Mouse (Mus musculus) granulocyte monocyte progenitor cell, adult 5-6 weeks (primary cell): ENCODE measurements around the gene Six3. TPM values are rescaled to one million over a fixed set of nuclear protein-coding genes. Genes with fewer than 3 reads are reported as not detected.

Source experiments
- ATAC-seq: replicated peaks from 2 replicates; pipeline ENCODE4 v1.8.0; 2016; ENCODE audit warnings: mild to moderate bottlenecking, moderate TSS enrichment, inconsistent platforms; ENCODE audit not compliant: poor library complexity, severe bottlenecking
- total RNA-seq, 2 experiments: library from RNA; stranded (forward) in 1 of 2; stranded (reverse) in 1 of 2; fragments of 200-712, 200-1000 nt in 1 of 2; fragments of >200 nt in 1 of 2; fragmentation: Nextera tagmentation in 1 of 2; gene quantifications; 2 replicates each; pipeline ENCODE4 v1.2.3; 2014 to 2017

Six3 gene
- total RNA-seq (2014; fragmentation: Nextera tagmentation) (not detected in 2 replicates), total RNA-seq (2017) (not detected in 2 replicates)

DNA sequence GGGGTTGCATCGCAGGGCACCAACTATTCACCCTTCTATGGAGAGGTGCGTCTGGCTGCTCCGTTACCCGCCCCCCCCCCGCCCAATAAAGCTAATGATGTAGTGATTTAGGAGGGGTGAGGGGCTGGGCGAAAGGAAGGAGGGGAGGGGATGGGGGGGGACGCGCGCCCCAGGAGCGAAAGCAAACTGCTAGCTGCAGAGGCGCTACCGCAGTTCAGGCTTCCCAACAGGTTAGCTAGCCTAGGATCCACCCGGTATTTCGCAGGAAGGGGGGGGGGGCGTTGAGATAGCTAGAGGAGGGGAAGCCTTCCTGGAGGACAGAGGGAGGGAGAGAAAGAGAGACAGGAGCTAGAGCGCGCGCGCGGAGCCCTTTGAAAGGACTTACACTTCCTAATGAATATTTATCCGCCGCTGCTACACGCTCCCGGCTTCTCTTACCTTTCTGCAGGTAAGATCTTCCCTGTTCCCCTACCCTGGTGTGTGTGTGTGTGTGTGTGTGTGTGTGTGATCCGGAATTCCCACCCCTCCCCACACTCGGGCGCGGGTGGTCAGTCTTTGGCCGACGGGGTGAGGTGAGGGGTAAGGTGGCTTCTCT is at the start of gene Six3:
Gene Six3 (plus strand): TSS at position 343 of the 595 bp plus-strand sequence.
- ATAC-seq = no peak

DNA sequence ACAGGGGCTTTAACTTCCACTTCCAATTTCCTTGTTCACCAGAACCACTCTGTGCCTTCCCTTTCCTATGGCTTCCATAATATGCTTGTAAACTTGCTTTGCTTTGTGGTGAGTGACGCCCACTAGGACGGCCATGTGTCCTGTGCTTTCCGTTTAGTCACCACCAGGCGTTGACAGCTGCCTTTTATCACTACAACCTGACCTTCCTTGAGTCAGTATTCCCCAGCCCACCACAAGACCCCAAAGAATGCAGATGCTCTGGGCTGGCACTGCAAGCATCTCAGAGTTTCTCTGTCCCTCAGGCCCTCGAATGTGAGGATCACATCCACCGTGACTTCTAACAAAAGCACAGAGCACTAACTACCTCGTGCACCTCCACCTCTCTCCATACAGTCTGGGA is 49.3 kb upstream of the Six3 start:
- ATAC-seq = no peak

DNA sequence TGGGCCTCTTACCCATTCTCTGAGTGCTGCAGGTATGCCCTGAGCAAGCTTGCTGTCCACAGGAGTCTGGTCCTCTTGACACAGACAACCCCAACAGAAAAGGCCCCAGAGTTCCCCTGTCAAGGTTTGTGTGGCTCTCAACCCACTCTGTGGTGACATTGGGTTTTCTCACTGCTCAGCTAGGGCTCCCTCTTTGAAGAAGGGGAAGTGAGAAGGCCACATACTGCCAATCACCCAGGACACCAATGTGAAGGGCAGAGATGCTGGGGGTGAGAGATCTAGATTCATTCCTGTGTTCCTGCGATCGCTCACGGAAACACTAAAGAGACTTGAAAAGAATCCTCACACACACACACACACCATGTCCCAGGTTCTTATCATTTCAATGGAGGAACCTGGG is 39.4 kb upstream of the Six3 start:
- ATAC-seq = peak; percentile 44; the same call in 1 of the 2 replicates

DNA sequence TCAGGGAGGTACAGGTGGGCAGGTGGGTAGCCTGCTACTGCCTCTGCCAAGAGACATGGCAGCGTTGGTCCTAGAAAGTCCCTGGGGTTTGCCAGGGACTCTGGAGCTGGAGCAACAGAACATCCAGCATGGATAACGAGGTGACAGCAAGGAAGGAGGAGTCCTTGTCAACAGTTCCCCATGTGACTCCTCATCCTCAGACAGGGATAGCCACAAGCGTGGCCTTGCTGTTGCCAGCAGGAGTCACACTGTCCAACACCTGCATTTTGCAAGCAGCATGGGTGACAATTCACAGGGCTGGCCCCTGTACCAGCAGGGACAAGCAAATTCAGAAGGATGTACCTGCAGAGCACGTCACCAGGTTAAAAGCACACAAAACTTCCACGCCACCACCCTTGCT is 35.1 kb upstream of the Six3 start:
- no peak for ATAC-seq

DNA sequence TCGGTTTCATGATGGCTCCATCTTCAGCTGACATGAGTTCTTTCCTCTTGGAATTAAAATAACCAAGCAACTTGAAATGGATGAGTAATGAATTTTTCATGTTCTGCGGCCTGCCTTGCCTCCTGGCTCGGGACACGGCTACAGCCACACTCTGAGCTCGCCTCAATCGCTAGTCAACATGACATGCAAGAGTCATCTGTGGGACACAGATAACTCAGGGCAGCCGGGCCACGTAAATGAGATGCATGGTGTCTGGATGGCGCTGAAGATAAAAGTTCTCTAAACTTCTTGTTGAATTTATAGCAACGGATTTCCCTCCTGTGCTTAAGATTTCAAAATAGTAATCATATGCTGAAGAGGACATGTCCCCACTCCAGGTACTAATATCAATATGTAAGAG is 34.1 kb upstream of the Six3 start:
- no peak for ATAC-seq

DNA sequence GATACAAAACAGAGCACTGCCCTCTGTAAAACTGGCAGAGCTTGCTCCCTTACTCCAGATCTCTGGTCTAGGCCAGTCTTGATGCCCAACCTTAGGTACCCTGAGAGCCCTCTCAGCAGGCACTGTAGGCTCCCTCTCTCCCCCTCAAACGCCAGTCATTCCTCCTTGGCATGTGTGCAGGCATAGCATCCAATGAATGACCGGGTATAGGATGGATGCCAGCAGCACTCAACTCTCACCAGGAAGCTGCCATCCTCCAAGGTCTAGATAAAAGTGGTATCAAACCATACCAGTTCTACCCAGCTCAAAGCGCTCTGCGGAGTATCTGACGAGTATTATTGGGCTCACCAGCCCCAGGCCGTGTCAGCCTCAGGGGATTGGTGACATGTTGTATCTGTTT is 33.2 kb upstream of the Six3 start:
- no peak for ATAC-seq

DNA sequence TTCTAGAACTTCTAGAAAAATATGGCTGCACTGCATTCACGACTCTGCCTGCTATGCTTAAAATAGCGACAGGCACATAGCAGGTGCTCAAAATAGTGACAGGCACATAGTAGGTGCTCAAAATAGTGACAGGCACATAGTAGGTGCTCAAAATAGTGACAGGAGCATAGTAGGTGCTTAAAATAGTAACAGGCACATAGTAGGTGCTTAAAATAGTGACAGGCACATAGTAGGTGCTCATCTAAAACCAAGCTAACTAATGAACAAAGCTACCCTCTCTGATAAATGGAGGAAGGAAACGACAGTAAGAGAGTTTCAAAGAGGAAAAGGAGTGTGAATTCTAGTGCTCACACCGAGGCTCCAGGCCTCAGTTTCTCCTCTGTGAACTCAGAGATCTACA is 29.2 kb upstream of the Six3 start:
- ATAC-seq = no peak

DNA sequence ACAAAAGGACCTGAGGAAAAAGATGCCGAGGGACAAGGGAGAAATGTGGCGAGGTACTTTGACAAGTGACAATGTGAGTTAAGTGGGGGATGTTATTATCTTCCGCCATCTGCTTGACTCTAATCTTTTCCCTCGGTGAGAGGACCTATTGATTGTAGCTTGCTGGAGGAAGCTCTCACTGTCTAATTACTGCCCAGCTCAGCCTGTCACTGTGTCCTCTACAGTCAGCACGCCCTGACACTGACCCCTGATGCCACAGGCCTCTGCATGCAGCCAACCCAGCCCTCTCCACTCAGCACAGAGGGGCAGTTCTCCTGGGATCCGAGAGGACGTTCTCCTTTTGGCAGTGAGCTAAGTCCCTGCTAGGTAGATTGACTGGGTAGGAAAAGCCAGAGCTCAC is 28.8 kb upstream of the Six3 start:
- ATAC-seq = no peak

DNA sequence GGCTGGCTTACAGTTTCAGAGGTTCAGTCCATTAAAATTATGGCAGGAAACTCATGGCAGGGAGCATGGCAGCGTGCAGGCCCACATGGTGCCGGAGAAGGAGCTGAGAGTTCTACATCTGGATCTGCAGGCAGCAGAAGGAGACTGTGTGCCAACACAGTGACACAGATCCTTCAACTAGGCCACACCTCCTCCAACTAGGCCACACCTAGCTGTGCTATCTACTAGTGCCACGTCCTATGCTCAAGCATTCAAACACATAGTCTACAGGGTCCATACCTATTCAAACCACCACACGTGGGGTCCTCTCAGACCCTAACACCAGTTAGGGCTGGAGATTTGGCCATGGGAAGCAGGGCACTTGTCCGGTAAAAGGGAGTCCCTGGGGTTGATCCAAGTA is 27.6 kb upstream of the Six3 start:
- ATAC-seq = no peak

DNA sequence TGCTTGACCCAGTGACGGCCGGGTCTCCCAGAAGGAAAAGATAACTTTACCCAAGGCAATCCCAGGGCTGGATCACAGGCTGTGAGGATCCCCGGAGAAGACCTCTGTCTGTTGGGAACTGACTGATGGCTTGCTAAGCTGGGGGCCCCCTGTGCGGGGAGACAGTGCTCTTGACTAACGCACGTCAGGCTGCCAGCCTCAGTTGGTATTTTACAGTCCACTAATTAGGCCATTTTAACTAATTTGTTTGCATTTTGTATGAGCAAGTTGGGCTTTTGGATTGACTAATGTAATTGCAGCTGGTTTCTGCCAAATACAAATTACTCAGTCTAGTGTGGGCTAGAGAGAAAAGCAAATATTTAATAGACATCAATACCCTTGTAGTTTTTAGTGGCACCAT is 21.4 kb upstream of the Six3 start:
- ATAC-seq = no peak

DNA sequence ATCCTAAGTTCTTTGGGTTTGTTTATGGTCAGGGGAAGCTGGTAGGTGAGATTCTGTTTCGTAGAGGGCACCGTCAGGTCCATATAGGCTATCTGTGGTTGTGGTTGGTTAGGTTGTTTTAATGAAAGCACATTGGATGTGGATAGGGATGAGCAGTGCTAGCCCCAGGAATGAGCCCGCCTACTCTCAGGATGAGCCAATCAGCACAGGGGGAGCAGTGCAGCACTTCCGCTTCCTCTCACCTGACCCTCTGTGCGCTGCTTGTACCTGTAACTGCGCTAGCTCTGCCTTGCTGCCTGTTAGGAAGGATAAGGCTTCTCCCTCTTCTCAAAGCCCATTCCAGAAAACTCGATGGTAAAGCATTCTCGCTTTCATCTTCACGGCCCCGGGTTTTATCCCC is 17.6 kb upstream of the Six3 start:
- ATAC-seq = no peak

DNA sequence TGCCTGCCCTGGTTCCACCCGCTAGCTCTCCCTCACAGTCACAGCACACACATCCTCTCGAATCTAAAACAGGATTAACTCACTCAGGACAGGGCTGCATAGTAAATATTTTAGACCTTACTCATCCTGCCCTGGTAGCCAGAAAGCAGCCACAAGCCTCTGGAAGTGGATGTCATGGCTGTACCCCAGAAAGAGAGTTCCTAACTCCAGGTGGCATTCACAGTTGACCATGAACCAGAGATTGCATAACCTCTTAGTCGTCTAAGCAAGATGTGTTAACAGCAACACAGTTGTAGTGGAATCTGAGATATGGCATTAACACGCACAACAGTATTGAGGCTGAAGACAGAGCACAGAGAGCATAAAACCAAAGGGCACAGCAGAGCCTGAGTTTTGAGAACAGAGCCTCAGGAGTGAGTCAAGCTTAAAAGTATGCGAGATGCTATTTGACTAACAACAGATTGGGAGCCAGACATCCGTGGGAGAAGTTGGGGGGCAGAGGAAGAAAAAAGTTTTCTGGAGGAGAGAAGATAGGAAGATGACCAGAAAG is 17.0 kb upstream of the Six3 start:
- ATAC-seq = no peak

DNA sequence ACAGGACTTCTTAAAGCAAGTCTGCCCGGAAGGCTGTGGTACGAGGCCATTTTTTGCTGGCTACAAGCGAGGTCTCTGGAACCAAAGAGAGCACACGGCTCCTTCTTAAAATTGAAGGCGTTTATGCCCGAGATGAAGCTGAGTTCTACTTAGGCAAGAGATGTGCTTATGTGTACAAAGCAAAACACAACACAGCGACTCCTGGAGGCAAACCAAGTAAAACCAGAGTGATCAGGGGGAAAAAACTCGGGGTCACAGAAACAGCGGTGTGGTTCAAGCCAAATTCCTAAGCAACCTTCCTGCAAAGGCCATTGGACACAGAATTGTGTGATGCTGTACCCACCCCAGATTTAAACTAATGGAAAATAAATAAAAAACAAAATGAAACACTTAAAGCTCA is 13.9 kb upstream of the Six3 start:
- ATAC-seq = no peak

DNA sequence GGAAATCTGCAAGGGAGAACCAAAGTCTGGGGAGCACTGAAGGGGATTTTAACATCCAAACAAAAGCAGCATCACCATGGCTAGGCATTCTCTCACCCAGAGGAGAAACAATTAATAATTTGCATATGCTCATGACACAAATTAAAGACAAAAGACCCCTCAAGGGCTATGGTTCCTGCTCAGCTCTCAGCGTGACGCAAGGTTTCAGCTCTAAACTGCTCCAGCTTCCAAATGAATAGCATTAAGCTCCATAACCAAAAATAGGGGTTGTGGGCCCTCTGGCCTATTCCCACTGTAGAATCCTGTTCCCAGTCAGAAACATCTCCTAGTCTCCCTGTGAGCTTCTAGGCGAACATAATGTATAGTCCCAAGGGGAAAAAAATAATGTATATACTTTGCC is 6.9 kb upstream of the Six3 start:
- no peak for ATAC-seq

DNA sequence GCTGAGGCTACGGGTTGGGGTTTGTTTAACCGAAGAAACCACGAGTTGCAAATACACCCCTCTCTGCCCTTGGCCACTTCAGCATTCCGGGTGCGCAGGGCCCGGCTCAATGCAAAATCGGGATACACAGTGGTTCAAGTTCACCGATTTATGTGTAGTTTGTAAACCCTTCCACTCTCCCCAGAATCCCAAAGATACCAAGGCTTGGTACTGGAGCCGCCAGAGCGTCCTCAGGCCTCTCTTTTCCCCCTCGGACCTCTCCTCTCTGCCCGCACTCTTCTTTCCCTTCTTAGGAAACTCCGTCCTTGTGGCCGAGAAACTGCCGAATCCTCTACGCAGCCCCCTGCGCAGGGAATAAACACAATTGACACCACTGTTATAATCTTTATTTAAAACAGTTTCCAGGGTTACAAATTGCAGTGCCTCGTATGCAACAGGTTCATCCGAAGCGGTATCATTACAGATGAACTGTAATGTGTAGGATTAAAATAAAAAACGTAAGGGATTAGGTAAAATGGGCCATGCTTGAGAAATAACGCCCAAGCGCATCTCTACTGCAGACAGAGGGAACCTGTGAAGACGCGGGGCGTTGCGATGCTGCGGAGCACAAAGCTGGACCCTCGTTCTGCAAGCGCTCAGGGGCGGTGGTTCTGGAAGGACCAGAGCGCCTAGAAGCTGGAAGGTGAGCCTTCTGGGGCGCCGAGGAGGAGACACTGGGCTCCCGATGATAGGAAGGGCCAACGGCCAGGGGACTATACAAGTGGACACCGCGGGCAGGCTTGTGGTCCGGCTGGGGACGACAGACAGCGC is 5.6 kb upstream of the Six3 start:
- ATAC-seq = no peak

DNA sequence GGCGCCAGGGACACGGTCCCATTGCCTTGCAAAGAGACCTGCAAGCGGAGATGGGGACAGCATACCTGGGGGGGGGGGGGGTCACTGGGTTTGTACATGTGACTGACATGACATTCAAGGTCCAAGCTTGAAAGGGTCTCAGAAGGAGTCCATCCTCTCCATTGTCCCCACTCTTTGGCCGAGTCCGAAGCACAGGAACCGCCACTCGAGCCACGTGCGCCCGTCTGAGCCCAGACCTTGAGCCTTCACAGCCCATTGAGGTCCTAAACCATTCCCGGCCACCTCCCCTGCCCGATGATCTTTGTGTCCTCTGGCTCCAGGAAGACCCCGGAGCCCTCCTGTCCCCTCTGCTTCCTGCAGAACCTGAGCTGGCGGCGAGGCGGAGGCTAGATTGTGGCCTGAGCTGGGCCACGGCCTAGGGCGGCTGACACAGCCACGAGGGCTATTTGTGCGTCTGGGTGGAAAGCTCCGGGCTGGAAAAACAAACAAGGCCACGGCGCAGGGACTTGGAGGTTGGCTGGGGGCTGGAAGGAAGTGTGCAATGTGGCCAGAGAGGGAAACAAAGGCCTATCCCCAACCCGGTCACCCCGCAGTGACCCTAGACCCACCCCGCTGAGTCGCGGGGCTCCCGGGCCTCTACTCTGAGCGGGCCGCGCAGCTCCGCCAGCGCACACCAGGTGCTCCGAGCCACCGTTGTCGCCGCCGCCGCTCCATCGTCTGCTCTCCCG is 4.9 kb upstream of the Six3 start:
- ATAC-seq = no peak

DNA sequence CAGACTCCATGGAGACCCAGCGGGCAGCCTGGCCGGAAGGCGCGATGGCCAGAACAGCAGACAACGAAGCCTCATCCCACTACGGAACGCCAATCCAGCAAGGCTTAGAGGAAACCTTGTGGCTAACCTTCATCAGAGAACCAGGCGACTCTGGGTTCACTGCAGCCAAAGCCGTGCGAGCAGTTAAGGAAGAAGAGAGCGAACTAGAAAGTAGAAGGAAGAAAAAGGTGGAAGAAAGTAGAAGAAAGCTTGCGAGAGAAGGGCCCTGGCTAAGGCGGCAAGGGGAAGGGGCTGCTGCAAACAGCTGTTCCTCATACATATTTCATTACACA is 4.3 kb upstream of the Six3 start:
- no peak for ATAC-seq

DNA sequence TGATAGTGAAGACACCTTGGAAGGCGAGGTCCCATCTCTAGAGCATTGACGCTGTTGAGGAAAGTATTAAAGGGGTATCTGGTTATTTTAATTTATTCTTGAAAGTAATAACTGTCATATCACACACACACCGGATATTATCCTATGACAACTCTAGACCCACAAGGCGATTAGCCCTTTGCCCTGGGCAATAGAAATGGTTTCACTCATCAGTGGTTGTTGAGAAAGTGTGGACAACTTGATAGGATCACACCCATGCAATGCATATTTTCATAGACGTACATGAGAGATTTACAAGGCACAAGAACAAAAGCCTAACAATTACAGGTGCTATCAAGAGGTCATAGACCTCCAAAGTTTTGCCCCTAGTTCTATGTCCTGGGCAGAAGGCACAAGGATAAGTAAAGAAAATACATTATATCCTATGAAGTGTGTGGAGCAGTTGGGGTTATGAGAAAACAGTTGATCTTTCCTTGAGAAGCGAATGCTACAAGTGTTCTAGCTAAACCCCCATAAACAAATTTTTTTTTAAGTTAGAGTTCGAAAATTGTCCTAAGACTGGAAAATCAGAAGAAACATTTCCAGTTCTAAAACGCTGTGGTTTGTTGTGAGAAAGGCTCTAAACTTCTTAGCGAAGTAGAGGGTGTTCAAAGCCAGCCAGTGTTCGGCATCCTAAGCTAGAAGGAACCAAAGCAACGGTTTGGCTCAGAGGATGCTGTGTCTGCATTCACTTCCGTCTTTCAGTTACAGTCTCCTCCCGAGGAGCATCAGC is 3.6 kb upstream of the Six3 start:
- ATAC-seq = no peak; the same call in 1 of the 2 replicates

DNA sequence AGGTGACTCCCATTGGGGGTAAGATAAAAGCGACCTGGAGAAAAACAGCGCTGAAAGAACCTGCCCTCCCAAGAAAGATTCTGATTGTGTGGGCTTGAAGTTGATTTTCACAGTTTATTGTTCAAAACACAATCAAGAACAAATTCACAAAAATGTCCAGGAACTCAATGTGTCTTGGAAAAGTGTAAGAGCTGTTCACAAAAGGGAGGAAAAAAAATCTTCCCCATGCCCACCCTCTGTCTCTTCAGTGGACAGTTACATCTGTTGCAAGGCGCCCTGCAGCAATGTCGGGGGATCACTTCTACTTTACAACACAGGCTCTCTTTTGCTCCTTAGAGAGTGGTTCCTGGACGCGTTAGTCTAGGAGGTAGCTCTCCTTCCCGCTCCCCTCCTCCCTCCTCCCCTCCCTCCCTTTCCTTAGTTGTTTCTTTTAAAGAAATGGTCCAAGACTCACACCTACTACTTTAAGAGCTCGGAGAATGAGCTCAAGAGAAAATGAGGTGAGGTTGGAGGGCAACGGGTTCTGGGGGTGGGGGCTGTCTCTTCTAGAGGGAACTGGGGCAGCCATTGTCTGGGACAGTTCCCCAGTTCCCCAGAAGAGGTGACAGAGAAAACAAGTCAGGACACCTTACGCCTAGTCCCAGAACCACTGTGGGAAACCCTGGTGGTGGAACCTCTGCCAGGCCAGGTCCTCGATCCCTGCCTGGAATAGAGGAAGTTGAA is 2.9 kb upstream of the Six3 start:
- ATAC-seq = 0 out of 2 replicates have a peak, but pooled peaks have one; percentile 5
